Mouse (Mus musculus) myocyte (in vitro differentiated cells): Measurements from ENCODE around the gene Rchy1. TPM values are rescaled to one million over a fixed set of nuclear protein-coding genes. Genes with fewer than 3 reads are reported as not detected.

ENCODE experiments used
- H3K27me3 ChIP-seq: one replicate; pipeline ENCODE4 v1.6.1; 2011; ENCODE audit not compliant: control insufficient read depth, insufficient read depth, insufficient read length
- H3K36me3 ChIP-seq: one replicate; pipeline ENCODE4 v1.6.1; 2011; ENCODE audit not compliant: control insufficient read depth, insufficient read depth
- H3K4me2 ChIP-seq: one replicate; pipeline ENCODE4 v1.6.1; 2011; ENCODE audit warnings: low read depth, control low read depth
- H3K4me3 ChIP-seq: one replicate; pipeline ENCODE4 v1.5.1; 2011; ENCODE audit warnings: mild to moderate bottlenecking, control low read depth, moderate library complexity
- H3K79me2 ChIP-seq: one replicate; pipeline ENCODE4 v1.6.1; 2011; ENCODE audit not compliant: control insufficient read depth, insufficient read depth
- H3ac ChIP-seq: one replicate; pipeline ENCODE4 v1.6.1; 2011; ENCODE audit not compliant: control insufficient read depth, insufficient read length
- CEBPB ChIP-seq: IDR thresholded peaks from 2 replicates; pipeline ENCODE4 v1.6.1; 2011; ENCODE audit warnings: mild to moderate bottlenecking, moderate library complexity; ENCODE audit not compliant: poor library complexity, insufficient read depth, severe bottlenecking
- E2F4 ChIP-seq: IDR thresholded peaks from one replicate; pipeline ENCODE4 v1.6.1; 2011; ENCODE audit warnings: mild to moderate bottlenecking, control low read depth, moderate library complexity; ENCODE audit not compliant: insufficient read depth
- MAX ChIP-seq: IDR thresholded peaks from one replicate; pipeline ENCODE4 v1.6.1; 2011; ENCODE audit warnings: low read depth, mild to moderate bottlenecking, control low read depth
- MYOD1 ChIP-seq, 3 experiments: IDR thresholded peaks; one replicate each; pipeline ENCODE4 v1.6.1; 2011; ENCODE audit warnings: control low read depth in 2 of 3, low read depth in 2 of 3, mild to moderate bottlenecking in 2 of 3, moderate library complexity in 1 of 3; ENCODE audit not compliant: insufficient read length in 2 of 3, control insufficient read depth in 1 of 3
- MYOG ChIP-seq, 3 experiments: IDR thresholded peaks; one replicate each; pipeline ENCODE4 v1.6.1; 2011; ENCODE audit warnings: control low read depth in 2 of 3, low read depth in 2 of 3, mild to moderate bottlenecking in 2 of 3; ENCODE audit not compliant: insufficient read length in 2 of 3, control insufficient read depth in 1 of 3, insufficient read depth in 1 of 3
- POLR2A ChIP-seq: IDR thresholded peaks from one replicate; pipeline ENCODE4 v1.6.1; 2011; ENCODE audit warnings: low read depth, mild to moderate bottlenecking, control low read depth, moderate library complexity; ENCODE audit not compliant: insufficient read length
- POLR2AphosphoS2 ChIP-seq: IDR thresholded peaks from one replicate; pipeline ENCODE4 v1.6.1; 2011; ENCODE audit warnings: low read depth, control low read depth; ENCODE audit not compliant: insufficient read length
- REST ChIP-seq: IDR thresholded peaks from one replicate; pipeline ENCODE4 v1.6.1; 2011; ENCODE audit warnings: mild to moderate bottlenecking, control low read depth, moderate library complexity; ENCODE audit not compliant: insufficient read depth, insufficient read length
- SRF ChIP-seq: IDR thresholded peaks from one replicate; pipeline ENCODE4 v1.6.1; 2011; ENCODE audit warnings: low read depth; ENCODE audit not compliant: control insufficient read depth, insufficient read length
- TCF12 ChIP-seq: IDR thresholded peaks from one replicate; pipeline ENCODE4 v1.6.1; 2011; ENCODE audit warnings: mild to moderate bottlenecking, control low read depth; ENCODE audit not compliant: poor library complexity, insufficient read depth, severe bottlenecking
- TCF3 ChIP-seq: IDR thresholded peaks from one replicate; pipeline ENCODE4 v1.6.1; 2011; ENCODE audit warnings: low read depth, control low read depth; ENCODE audit not compliant: insufficient read length
- USF1 ChIP-seq: IDR thresholded peaks from one replicate; pipeline ENCODE4 v1.6.1; 2011; ENCODE audit warnings: low read depth, mild to moderate bottlenecking, control low read depth, moderate library complexity
- polyA plus RNA-seq: library from polyadenylated mRNA; unstranded; fragments of >200 nt; fragmentation: generic; extraction: Trizol; gene quantifications from one replicate; pipeline ENCODE4 v1.2.1, GENCODE M21; 2012; ENCODE audit warnings: missing spikeins

Gene Rchy1
- polyA plus RNA-seq, 1 experiment: 29.8 TPM

DNA sequence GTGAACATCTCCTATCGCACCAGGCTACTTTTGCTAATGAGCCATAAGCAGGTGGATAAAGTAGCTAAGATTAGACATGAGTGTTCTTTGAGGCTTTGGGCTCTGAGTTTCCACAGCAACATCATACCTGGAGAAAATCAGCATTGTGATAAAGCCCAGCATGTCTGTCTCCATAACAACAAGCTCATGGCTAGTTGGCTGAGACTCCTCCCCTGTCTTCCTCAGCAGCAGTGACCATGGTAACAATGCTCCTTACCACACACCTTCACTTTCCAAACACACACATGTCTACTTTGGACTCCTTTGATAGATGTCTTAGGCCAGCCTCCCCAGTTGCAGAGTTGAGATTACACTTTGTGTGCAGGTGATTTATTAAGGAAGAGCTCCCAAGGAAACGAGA, 49.6 kb downstream of the Rchy1 start:
- TF ChIP-seq POLR2A (no peak), CEBPB (no peak), TCF12 (no peak), SRF (no peak), MAX (no peak), MYOG (IDR thresholded peaks at IDR 0.05; ENCODE audit: control insufficient read depth in 1 of 3, insufficient read depth in 1 of 3, insufficient read length in 2 of 3, low read depth in 2 of 3) (no peak), POLR2AphosphoS2 (no peak), MYOD1 (IDR thresholded peaks at IDR 0.05; ENCODE audit: control insufficient read depth in 1 of 3, insufficient read length in 2 of 3, low read depth in 2 of 3) (no peak), REST (no peak), USF1 (no peak)
- no peaks in the 10 kb centered on the region for H3K36me3 ChIP-seq
- H3K4me2 ChIP-seq: no peak overlapping the region
- H3K79me2 ChIP-seq: no peaks in the 10 kb centered on the region
- H3K27me3 ChIP-seq: no peaks in the 10 kb centered on the region
- no peak overlapping the region for H3ac ChIP-seq
- no peak overlapping the region for H3K4me3 ChIP-seq

DNA sequence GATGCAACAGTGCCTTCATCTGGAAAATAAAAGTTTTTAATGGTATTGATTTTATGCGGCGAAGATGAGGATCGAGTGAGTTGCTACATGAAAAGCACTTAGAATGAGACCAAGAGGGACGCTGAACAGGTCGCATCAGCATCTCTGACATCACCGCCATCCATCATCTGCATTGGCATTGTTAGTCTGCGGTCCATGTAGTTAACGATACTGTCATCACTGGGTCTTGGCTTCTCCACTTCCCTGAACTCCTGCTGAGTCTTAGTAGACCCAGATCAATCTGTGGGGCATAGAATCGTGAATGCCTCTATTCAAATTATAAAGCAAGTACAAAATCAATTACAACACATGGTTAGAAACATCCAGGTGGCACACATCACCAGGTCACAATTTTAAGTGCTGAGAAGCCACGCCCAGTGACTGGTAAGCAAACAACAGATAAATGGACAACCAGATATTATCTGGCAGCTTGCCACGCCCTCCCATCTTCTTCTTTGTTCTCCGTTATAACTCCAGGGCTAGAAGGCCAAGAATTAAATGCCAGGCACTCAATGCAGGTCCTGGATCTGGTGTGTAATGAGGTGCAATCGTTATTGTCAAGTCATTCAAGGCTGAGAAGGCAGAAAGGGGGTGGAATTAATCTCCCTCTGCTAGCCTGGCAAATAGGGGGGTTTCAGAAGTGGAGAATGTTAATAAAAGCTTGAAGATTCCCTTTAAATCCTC, 51.3 kb downstream of the Rchy1 start:
- H3K4me2 ChIP-seq: no peak overlapping the region
- H3K79me2 ChIP-seq: no peaks in the 10 kb centered on the region
- no peaks in the 10 kb centered on the region for H3K36me3 ChIP-seq
- TF ChIP-seq REST (no peak), TCF12 (no peak), MAX (no peak), SRF (no peak), POLR2AphosphoS2 (no peak), MYOD1 (IDR thresholded peaks at IDR 0.05; ENCODE audit: control insufficient read depth in 1 of 3, insufficient read length in 2 of 3, low read depth in 2 of 3) (no peak)
- no peaks in the 10 kb centered on the region for H3K27me3 ChIP-seq
- no peak overlapping the region for H3K4me3 ChIP-seq
- no peak overlapping the region for H3ac ChIP-seq

DNA sequence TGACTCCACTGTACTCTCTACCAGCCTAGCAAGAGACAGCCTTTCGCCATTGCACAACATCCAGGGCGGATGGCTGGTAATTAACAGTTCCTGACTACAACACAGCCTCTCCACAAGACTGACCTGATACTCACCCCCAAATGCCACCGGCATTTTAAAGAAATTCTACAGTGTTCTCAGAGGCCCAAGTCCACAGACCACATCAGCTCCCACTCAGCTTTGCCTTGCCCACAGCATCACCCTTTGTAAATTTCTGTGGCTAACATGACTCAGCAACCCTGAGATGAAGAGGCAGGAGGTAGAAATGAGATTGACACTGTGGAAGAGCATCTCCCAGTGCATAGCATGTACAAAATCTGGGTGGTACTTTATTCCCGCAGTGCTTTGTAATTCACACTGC, 52.3 kb downstream of the Rchy1 start:
- no peaks in the 10 kb centered on the region for H3K27me3 ChIP-seq
- no peaks in the 10 kb centered on the region for H3K36me3 ChIP-seq

DNA sequence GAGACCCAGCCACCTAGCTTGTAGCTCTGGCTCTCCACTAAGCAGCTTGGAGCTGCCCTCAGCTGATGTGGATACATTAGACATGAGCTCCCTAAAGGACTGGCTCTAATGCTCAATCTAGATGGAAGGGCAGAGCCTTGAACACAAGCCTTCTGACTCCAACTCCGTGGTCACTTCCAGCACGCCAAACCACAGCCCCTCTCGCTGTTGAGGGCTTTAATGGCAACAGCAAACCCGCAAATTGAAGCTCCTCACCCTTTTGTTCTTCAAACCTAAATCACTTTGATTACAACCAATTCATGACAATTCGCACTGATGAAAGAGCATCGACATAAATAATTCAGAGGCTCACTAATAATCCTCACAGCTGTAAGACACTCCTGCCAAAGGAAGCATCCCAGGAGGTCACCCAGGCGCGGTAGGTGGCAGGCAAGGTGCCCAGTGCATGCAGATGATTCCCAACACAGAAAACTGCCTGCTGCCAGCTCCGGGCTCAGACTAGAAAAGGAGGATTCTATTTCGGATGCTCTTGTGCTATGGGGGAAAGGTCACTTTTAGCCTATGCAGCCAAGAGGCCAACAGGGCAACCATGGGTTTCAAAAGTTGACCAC, 53.8 kb downstream of the Rchy1 start:
- H3K79me2 ChIP-seq: no peaks in the 10 kb centered on the region
- H3K4me2 ChIP-seq: no peak overlapping the region
- no peak overlapping the region for H3K4me3 ChIP-seq
- no peak overlapping the region for H3ac ChIP-seq
- no peaks in the 10 kb centered on the region for H3K27me3 ChIP-seq
- no peak for TF ChIP-seq MAX
- no peak for TF ChIP-seq POLR2A
- TF ChIP-seq TCF3: no peak
- TF ChIP-seq TCF12: no peak
- TF ChIP-seq MYOD1 (IDR thresholded peaks at IDR 0.05; ENCODE audit: control insufficient read depth in 1 of 3, insufficient read length in 2 of 3, low read depth in 2 of 3): no peak
- no peak for TF ChIP-seq CEBPB
- no peak for TF ChIP-seq E2F4
- TF ChIP-seq POLR2AphosphoS2: no peak
- no peak for TF ChIP-seq SRF
- no peak for TF ChIP-seq REST
- no peak for TF ChIP-seq USF1
- H3K36me3 ChIP-seq: no peaks in the 10 kb centered on the region

More for the DNA sequence above, 52.3 kb downstream of the Rchy1 start:
- no peak overlapping the region for H3K4me2 ChIP-seq
- H3K79me2 ChIP-seq: no peaks in the 10 kb centered on the region
- no peak for TF ChIP-seq MYOG (IDR thresholded peaks at IDR 0.05; ENCODE audit: control insufficient read depth in 1 of 3, insufficient read depth in 1 of 3, insufficient read length in 2 of 3, low read depth in 2 of 3)
- H3K4me3 ChIP-seq: no peak overlapping the region
- no peak overlapping the region for H3ac ChIP-seq

Other genes starting within 250 kb of the Rchy1 start
- gene Odaph, start 24.4 kb upstream of the Rchy1 start, polyA plus RNA-seq: not detected
- gene Cdkl2, start 80.8 kb upstream of the Rchy1 start, polyA plus RNA-seq: 0.53 TPM
- 25.8 TPM for gene G3bp2, start 120.7 kb upstream of the Rchy1 start, polyA plus RNA-seq
- 55.2 TPM for gene Uso1, start 174.9 kb upstream of the Rchy1 start, polyA plus RNA-seq